Mouse (Mus musculus): ENCODE results near the gene Ube2d2b.

Ube2d2b gene

DNA sequence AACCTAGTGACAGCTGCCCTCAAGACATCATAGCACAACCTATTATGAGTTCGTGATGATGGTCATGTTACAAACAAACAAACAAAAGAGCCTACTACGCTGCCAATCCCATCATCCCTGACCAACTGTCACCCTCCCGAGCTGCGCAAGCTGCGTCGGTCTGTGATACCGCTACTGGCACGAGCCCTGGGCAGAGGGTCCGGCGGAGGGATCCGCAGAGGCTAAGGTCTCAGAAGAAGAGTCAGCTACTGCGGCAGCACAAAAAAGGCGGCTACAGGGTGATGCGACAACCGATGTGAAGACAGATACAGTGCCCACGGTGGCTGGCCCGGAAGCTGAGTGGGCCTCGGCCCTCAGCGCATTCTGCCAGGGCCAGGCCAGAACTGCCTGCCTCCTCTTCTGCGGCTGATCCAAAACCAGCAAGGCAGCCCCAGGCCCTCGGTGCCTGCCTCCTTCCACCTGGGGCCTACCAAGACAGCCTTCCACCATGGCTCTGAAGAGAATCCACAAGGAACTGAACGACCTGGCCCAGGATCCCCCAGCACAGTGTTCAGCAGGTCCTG is at the start of gene Ube2d2b:
TSS of gene Ube2d2b (plus strand) at position 102 of the 563 bp plus-strand sequence.
- DNase-seq, result no peak

DNA sequence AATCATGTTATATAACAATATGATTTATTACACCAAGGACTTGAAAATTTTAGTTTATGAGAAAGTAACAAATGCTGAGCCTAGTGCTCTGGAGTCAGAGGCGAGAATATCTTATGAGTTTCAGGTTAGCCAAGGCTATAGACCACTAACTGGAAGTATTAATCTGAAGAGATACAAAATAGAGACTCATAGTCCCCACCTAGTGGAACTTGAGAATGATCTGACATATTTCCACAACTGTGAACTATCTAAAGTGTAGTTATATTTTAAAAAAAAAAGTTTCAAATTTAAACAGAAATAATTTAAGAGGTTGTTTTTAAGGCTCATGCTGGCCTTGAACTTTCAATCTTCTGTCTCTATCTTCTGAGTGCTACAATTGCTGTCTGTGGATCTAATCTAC is 47.5 kb upstream of the Ube2d2b start:
- DNase-seq, result no peak

DNA sequence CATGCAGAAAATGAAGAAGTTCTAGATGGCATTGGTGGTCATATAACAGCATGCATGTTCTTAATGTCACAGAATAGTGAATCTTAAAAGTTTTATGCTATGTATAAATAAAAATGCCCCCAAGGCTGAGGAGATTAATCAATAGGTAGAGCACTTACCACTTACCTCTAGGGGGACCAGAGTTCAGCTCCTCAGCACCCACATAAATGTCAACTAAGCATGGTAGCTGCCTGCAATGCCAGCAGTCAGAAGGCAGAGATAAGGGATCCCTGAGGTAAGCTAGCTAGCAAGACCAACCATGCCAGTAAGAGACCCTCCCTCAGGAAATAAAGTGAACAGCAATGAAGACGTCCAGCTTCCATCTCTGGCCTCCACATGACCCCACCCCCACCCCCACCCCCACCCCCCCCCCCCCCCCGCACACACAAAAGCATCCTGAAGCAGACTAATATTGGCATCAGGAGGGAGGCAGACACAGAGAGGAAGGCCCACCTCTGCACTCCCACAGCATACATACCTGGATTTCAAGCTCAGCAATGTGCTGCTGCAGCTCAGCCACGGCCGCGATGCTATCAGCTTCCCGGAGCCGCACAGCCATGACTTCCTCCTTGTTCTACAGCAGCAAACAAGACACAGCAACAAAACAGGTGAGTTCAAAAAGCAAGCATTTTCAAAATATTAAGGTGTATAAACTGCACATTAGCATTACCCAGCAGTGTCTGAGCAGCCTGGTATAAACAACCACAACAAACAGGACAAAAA is 42.0 kb upstream of the Ube2d2b start:
- no peak for DNase-seq

DNA sequence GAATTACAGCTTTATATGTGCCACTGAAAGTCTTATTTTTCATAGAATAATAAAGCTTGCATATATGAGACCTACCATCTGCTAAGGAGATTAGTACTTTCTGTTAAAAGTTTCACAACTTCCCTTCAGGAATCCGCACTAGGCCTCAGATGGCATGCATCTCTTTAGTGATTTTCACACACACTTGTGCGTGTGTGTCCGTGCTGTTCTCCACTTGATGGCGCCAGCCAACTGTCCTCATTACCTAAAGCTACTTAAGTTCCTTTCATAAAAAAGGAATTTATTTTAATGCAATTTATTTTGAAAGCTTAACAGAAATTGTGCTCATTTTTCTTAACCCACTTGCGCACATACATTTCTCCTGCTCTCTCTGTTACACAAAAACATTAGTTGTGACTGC is 40.4 kb upstream of the Ube2d2b start:
- no peak for DNase-seq

DNA sequence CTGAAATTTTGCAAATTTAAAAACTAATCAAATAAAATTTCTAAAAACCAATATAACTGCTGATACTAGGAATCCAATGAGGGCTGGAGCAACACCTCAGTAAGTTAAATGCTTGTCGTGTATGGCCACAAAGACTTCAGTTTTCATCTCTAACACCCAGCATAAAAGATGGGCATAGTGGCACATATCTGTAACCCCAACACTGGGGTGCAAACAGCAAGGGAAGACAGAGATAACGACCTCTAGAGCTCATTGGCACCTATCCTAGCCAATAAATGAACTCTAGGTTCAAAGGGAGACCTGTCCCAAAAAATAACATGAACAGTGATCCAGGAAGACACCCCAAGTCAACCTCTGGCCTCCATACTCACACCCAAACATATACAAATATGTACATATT is 37.9 kb upstream of the Ube2d2b start:
- DNase-seq, result no peak

DNA sequence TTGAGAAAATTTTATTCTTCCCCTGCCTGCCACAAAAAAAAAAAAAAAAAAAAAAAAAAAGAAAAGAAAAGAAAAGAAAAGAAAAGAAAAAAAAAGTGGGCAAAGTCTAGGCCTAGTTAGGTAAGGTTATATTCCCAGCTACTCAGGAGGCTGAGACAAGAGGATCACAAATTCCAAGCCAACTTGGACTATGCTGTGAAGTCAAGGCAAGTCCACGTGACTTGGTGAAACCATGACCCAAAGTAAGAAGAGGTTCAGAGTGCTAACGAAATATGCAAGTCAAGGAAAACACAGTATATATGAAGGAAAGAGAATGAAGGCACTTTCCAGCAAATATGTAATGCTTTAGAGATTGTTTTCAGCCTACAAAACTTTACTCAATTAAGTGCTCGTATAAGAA is 37.4 kb upstream of the Ube2d2b start:
- no peak for DNase-seq

DNA sequence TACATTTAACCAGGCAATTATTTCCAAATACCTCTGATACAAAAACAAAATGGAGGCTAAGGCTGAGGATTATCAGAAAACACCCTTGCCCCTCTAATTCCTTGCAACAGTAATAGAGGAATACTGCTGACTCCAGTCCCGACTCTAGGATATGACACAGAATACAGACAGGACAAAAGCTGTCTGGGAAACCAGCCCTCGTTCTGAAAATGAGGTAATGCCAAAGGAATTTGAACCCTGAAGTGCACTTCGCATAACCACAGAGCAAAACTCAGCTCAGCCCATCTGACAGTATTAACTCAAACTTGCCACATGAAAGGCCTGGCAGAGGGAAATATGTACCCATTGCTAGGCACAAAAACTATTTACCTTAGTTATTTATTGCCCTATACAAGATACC is 36.6 kb upstream of the Ube2d2b start:
- no peak for DNase-seq

DNA sequence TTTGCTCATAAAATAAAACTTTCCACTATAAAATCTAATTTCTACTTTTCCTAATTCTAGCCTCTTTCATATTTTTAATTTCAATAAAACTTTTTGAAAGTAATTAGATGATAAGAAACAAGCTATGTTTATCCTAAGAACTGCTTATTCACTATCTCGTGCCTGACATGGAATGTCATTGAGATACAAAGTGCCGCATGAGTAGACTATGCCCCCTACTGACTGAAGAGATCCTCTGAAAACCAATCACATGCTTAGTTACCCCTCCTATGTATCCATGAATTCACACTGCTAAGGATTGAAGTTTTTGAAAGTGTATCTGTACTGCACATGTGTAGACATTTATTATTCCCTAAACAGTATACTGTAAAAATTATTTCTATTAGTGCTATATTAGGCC is 36.0 kb upstream of the Ube2d2b start:
- no peak for DNase-seq

DNA sequence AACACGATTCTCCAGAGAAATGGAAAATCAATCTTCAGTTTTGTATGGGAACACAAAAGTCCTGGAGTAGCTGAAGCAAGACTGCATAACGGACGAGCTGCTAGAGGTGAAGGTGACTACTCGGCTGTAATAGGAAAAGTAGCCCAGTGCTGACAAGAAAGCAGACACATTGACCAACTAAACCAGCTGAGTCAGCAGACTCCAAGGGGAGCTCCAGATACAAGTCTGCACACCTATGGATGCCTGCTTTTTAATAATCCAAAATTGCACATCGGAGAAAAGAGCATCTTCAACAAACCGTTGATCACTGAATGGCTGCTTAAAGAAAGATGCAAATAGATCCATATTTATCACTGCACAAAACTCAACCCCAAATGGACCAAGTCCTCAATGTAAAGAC is 31.6 kb upstream of the Ube2d2b start:
- no peak for DNase-seq

DNA sequence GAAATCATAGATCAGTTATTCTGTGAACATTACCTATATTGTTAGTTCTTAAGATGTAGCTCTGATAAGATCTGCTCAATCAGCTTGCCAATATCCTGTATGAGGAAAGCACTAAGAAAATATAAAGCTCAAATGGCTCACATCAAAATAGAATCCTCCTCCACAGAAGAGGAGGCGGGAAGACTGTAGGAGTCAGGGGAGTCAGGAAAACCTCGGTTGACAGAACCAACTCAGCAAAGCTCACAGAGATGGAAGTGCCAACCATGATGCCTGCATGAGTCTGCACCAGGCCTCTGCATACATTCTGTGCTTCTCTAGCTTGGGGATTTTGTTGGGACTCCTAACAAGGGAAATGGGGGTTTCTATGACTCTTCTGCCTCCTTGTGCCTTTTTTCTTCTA is 28.7 kb upstream of the Ube2d2b start:
- peak; percentile 13 for DNase-seq

DNA sequence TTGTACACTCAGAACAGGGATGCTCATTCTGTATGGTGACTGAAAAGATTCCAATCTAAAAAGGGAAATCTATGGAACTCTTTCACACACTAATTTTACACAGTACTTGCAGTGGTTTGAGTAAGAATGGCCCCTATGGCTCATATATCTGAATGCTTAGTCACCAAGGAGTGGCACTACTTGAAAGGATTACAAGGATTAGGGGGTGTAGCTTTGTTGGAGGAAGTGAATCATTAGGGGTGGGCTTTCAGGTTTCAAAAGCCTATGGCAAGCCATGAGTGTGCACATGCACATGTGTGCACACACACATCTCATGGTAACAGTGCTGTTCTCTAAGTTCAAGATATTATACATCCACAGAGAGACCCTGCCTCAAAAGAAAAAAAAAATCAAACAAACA is 27.3 kb upstream of the Ube2d2b start:
- DNase-seq, result no peak

DNA sequence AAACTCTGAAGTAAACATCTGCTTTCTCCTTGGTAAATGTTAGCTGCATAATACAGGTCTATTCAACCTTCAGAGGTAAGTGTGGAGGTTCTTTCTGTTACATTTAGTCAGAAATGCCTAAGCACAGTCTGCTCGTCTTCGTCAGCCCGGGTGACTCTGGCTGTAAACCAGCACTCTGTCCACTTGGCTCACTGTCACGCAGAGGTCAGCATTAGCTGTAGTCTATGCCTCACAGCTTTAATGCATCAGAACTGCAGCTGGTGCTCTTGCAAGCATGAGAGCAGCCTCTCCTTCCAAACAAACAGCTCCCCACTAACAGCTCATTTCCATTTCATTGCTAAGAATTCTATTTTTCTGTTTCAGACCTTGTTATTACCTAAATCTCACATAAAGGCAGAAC is 22.4 kb upstream of the Ube2d2b start:
- no peak for DNase-seq

DNA sequence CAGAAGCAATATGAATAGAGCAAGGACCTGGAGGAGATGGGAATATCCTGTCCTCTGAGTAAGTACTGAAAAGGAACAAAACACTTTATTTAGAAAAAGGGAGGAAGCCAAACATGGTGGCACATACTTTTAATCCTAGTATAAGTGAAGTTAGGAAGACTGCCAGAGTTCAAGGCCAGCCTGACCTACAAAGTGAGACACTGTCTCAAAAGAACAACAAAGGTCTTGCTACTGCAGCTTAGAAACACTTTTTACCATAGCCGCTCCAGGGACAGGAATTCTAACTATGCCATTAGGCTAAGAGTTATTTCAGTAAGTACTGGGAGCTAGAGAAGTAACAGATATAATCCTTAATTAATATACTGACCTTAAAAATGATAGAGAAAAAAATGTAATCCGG is 15.2 kb upstream of the Ube2d2b start:
- DNase-seq, result no peak

DNA sequence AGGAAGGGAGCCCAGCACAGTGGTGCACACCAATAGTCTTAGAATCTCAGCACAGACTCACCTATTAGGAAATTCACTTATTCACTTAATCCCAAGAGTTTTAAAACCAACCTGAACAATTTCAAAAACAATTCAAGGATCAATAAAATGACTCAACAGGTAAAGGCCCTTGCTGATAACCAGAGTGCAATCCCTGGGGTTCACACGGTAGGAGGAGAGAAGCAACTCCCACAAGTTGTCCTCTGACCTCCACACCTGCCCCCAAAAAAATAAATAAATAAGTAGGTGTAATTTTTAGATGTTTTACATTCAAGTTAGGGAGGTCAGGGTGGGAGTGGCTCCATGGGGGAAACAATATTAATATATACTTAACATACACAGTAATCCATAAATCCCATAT is 7.4 kb upstream of the Ube2d2b start:
- DNase-seq, result no peak

DNA sequence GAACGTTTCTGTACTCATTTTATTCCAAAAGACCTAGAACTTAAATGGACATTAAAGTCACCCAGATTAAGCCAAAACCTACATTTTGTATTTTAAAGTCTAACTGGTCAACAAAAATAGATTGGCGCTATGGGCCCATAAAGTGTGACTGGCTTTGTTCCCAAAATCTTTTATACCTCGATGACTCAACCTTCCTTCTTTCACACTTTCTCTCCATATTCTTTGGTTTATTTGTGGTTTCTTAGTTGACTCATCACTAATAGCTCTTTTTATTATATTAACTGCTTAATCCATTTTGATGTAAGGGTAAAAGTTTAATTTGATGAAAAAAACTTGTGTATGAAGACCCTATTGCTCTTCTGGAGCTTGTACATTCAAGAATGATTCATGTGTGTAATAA is 1.5 kb downstream of the Ube2d2b start:
- DNase-seq, result no peak

DNA sequence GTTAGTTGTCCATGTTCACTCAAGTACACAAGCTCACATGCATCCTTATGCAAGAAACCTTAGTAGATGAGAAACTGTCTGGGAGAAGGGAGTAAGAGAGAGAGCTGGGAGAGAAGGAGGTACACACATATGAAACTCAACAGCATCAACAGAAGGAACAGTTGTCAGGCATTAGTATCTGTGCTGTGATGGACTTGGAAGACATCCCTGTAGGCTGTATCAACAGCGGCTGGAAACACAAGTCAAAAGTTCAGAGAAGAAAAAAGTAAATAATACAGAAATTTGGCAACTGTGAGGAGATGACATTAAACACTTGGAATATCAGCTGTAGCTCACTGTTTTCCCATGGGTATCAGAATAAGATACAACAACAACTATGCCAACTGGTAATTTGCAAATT is 4.4 kb downstream of the Ube2d2b start:
- no peak for DNase-seq

DNA sequence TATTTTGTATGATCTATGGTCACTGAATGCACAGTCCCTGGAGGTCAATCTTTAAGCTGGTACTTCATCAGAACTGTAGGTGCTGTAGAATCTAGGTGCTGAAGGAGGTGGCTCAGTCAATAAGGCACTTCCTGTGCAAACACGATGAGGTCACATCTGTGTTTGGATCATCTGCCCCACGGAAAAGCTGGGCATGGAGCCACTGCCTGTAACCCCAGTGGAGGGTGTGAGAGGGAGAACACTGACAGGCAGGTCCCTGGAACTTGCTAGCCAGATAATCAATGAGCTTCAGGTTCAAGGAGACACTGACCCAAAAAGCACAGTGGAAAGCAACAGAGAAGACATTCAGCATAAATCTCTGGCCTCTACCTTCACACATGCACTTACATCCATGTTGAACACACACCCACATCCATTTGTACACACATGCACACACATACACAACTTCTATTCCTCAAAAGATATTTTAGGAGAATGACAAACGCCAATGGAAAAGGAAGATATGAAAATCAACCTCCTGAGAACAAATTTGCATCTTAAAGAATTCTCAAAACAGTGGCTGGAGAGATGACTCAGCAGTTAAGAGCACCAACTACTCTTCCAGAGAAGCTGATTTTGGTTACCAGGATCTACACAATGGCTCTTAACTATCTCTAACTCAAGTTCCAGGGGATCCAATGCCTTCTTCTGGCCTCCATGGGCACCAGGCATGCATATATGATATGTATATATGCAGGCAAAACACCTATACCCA is 9.2 kb downstream of the Ube2d2b start:
- no peak for DNase-seq

DNA sequence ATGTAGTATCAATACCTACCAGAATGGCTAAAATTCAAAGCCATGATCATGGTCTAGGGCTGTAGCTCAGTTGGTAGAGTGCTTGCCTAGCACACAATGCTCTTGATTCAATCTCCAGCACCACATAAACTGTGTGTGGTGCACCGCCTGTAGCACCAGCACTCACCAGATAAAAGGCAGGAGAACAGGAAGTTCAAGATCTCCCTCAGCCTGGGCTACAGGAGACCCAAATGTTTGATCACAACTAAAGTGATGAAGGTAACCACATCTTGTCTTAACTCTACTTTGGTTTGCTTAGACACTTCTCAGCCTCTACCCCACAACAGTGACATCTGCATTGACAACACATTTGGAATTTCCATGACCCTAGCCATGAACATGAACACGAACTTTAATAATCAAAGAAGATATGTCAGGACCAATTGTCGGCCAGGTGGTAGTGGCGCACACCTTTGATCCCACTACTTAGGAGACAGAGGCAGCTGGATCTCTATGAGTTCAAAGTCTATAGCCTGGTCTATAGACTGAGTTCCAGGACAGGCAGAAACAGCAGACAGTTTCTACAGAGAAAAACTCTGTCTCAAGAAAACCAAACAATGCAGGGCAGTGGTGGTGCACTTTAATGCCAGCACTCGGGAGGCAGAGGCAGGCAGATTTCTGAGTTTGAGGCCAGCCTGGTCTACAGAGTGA is 10.8 kb downstream of the Ube2d2b start:
- no peak for DNase-seq

DNA sequence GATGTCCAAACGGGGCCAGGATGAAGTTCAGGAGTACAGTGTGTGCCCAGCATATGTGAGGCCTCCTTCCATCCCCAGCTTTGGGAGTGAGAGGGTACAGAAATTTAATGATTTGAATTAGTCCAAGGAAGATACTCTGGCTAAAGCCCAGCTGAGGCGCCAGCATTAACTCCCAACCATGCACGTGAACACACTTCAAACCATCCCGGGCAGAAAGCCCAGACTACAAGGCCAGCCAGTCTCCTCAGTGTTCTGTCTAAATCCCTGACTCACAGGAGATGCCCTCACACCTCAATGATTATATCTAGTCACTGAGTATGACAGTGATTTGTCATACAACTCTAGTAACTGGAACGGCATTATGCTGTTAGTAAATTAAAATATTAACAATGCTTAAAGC is 17.4 kb downstream of the Ube2d2b start:
- peak; percentile 23 for DNase-seq

DNA sequence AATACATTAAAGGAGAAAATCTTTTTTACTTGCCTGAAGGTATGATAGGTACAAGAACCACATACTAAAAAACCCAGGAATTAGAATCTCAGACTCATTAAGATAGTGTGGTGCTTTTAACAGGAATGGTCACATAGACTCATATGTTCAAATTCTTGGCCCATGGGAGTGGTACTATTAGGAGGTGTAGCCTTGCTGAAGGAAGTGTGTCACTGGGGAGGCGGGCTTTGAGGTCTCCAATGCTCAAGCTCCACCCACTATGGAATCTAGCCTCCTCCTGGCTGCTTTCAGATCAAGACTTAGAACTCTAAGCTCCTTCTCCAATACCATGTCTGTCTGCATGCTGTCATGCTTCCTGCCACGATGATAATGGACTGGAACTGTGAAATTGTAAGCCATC is 17.9 kb downstream of the Ube2d2b start:
- DNase-seq, result no peak

DNA sequence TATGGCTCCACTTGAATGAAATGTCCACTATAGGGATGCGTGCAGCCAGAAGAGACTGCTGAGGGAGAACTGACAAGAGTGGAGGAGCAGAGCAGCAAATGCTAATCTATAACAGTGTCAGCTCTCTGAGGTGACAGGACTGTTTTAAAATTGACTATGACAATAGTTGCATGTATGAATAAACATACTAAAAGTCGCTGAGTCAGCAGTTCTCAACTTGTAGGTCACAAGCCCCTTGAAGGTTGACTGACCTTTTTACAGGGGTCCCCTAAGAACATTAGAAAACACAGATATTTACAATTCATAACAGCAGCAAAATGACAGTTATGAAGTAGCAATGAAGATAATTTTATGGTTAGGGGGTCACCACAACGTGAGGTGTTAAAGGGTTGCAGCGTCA is 19.1 kb downstream of the Ube2d2b start:
- DNase-seq, result no peak

DNA sequence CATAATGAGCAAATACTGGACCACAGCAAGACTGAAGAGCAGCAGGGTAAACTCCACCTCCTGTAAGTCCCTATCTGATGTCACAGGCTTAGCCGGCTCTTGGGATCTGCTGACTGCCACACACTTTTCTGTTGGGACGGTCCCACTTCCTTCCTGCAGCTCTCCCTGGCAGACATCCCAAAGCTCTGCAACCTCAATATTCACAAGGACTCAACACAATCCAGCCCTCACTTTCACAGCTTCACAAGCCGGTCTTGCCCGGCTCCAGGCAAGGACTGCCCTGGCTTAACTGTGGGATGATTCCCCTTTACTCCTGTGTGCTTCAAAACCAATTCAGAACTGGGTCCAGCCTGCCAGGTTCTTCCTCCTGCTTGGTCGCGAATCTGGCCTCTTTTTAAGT is 23.9 kb downstream of the Ube2d2b start:
- DNase-seq, result no peak

DNA sequence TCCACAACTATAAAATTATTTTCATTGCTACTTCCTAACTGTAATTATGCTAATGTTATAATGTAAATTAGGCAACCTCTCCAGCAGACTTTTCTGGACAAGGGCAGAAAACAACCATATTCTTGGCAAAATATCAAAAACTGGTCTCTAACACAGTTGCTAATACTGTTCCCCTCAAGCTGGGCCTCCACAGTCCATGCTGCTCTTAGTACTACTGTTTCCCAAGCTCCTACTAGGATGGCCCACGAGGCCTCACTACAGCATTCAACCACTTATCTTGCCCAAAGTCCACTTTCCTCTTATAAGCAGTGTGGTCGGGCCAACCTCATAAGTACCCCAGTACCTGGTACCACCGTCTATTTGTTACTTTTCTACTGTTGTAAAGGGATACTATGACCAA is 24.7 kb downstream of the Ube2d2b start:
- DNase-seq, result no peak

DNA sequence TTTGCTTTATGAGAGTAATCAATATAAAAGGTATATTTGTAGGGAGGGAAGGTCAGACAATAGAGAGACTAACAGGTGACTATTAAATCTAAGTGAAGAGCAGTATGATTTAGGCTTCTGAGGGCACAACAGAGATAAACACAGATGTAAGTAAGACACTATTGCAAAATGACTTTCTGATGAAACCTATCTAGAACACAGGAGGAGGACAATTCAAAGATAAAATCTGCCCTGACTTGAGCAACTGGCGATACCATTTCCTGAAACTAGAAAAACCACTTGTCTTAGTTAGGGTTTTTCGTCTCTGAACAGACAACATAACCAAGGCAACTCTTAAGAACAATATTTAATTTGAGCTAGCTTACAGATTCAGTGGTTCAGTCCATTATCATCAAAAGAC is 25.6 kb downstream of the Ube2d2b start:
- no peak for DNase-seq

All from right cerebral cortex, adult 18-20 months (tissue).